Mouse (Mus musculus) liver, embryonic 15.5 days (tissue): ENCODE data around the gene AI837181. TPM values are rescaled to one million over a fixed set of nuclear protein-coding genes. Genes with fewer than 3 reads are reported as not detected.
A peak's percentile ranks its signal among the peaks of the same experiment; 100 is the strongest.

Experiments
- ATAC-seq: fragments of 200-750 bp; cut with Nextera tagmentation; 2 replicates; pipeline ENCODE4 v1.8.0; 2017; ENCODE audit warnings: moderate number of reproducible peaks, mild to moderate bottlenecking, moderate library complexity; ENCODE audit not compliant: insufficient read depth
- H3K27ac ChIP-seq: fragments of 300-500 bp; sonication (generic); replicated peaks from 2 replicates; pipeline ENCODE4 v1.5.1; 2015; ENCODE audit warnings: mild to moderate bottlenecking, inconsistent platforms
- H3K27me3 ChIP-seq: fragments of 300-500 bp; sonication (generic); 2 replicates; pipeline ENCODE4 v1.6.1; 2015; ENCODE audit warnings: mild to moderate bottlenecking, inconsistent platforms
- H3K36me3 ChIP-seq: fragments of 300-500 bp; sonication (generic); replicated peaks from 2 replicates; pipeline ENCODE4 v1.6.1; 2015; ENCODE audit warnings: moderate library complexity, mild to moderate bottlenecking, inconsistent platforms
- H3K4me1 ChIP-seq: fragments of 300-500 bp; sonication (generic); replicated peaks from 2 replicates; pipeline ENCODE4 v1.6.1; 2015; ENCODE audit warnings: inconsistent platforms
- H3K4me2 ChIP-seq: fragments of 300-500 bp; sonication (generic); 2 replicates; pipeline ENCODE4 v1.6.1; 2015; ENCODE audit warnings: moderate library complexity, mild to moderate bottlenecking, inconsistent platforms
- H3K4me3 ChIP-seq: fragments of 300-500 bp; sonication (generic); replicated peaks from 2 replicates; pipeline ENCODE4 v1.5.1; 2015; ENCODE audit warnings: mild to moderate bottlenecking, inconsistent platforms
- H3K9ac ChIP-seq: fragments of 300-500 bp; sonication (generic); 2 replicates; pipeline ENCODE4 v1.6.1; 2015; ENCODE audit warnings: moderate library complexity, mild to moderate bottlenecking, inconsistent platforms
- H3K9me3 ChIP-seq: fragments of 300-500 bp; sonication (generic); replicated peaks from 2 replicates; pipeline ENCODE4 v1.6.1; 2016; ENCODE audit warnings: inconsistent platforms
- WGBS: fragments of 180-500 bp; shearing (Covaris S2); methylation state at CpG from one replicate; pipeline ENCODE4 v1.1.7; 2015; ENCODE audit warnings: mixed read lengths; ENCODE audit not compliant: insufficient replicate concordance; 5-methylcytosine and 5-hydroxymethylcytosine counted together
- polyA plus RNA-seq: library from polyadenylated mRNA; unstranded; fragments of >200 nt; fragmentation: Nextera tagmentation; extraction: Ambion mirVana; gene quantifications from 2 replicates; pipeline ENCODE4 v1.2.1, GENCODE M21; 2015

Gene AI837181
- 17.6 and 19.8 TPM in 2 replicates for polyA plus RNA-seq

- H3K27ac ChIP-seq = peak within 1 kb of the TSS; percentile 92
- peak within 1 kb of the TSS; percentile 91 for H3K4me3 ChIP-seq
- H3K9ac ChIP-seq = peak within 1 kb of the TSS; percentile 94
- H3K36me3 ChIP-seq = peaks cover 41% of the 10 kb centered on the region
- H3K27me3 ChIP-seq = no peaks in the 10 kb centered on the region
- ATAC-seq = peak; percentile 85
- H3K4me1 ChIP-seq = peaks cover 35% of the 10 kb centered on the region
- WGBS = under 1% methylated on average over 83 of the region's 87 CpGs
- no peaks in the 10 kb centered on the region for H3K9me3 ChIP-seq
- peak within 1 kb of the TSS; percentile 98 for H3K4me2 ChIP-seq
Observed at GRCm38 (mm10) chr19:5424782-5425741, at the start of gene AI837181, which contains the start of gene Drap1. AI837181 (plus strand) TSS chr19:5425144. Drap1 (minus strand) TSS chr19:5424979.

DNA sequence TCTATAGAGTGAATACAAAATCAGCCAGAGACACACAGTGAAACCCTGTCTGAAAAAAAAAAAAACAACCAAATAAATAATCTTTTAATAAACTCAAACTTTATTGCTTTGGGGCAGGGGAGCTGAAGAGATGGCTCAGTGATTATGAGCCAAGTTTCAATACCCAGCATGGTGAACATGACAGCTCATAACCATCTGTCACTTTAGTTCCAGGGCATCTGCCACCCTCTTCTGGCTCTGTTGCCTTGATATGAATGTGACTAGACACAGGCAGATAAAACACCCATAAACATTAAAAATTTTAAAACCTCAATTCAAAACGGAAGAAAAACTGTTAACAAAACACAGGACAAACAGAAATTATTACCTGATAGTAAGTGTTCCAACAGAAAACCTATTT is 47.5 kb upstream of the AI837181 start:
- H3K27me3 ChIP-seq = no peaks in the 10 kb centered on the region
- no peaks in the 10 kb centered on the region for H3K9me3 ChIP-seq
- H3K4me1 ChIP-seq = no peaks in the 10 kb centered on the region
- no peak overlapping the region for H3K4me3 ChIP-seq
- H3K27ac ChIP-seq = no peak overlapping the region
- H3K4me2 ChIP-seq = no peak overlapping the region
- no peak for ATAC-seq
- H3K36me3 ChIP-seq = peaks cover 71% of the 10 kb centered on the region
- whole genome bisulfite sequencing = 61% methylated on average over 1 of the region's 1 CpGs
- no peak overlapping the region for H3K9ac ChIP-seq

DNA sequence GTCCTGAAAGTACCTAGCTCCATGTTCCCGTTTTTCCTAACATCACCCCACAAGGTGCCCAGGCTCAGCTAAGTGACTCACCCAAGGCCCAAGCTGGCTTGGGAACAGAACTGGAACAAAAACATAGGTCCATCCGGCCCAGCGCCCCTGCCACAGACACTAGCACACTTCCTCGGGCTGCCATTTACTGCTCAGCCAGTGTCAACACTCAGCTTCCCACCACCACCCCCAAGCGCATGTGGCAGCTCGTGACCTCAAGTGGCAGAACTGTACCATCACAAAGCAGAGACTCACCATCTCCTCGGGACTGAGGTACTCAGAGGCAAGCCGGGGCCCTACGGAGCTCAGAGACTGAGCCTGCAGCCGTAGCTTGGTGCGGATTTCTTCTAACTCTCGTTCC is 41.6 kb upstream of the AI837181 start:
- Histone ChIP-seq H3K27ac (no peak overlapping the region), H3K9me3 (no peaks in the 10 kb centered on the region), H3K36me3 (peaks cover 78% of the 10 kb centered on the region), H3K27me3 (no peaks in the 10 kb centered on the region), H3K4me2 (no peak overlapping the region), H3K9ac (no peak overlapping the region), H3K4me1 (peaks cover 19% of the 10 kb centered on the region), H3K4me3 (no peak overlapping the region)
- no peak for ATAC-seq
- WGBS = 84% methylated on average over 12 of the region's 12 CpGs

- ATAC-seq = no peak
- Histone ChIP-seq H3K36me3 (peaks cover 64% of the 10 kb centered on the region), H3K9me3 (no peaks in the 10 kb centered on the region), H3K27ac (no peak overlapping the region), H3K27me3 (no peaks in the 10 kb centered on the region), H3K4me2 (no peak overlapping the region), H3K4me1 (peaks cover 26% of the 10 kb centered on the region), H3K4me3 (no peak overlapping the region), H3K9ac (no peak overlapping the region)
- 75% methylated on average over 8 of the region's 8 CpGs for WGBS
Observed at GRCm38 (mm10) chr19:5384715-5385114, 40.2 kb upstream of the AI837181 start.

GRCm38 (mm10) chr19:5388011-5388441 is 36.9 kb upstream of the AI837181 start:
- Histone ChIP-seq H3K27ac (peak overlapping the region; percentile 87), H3K4me3 (peak overlapping the region; percentile 88), H3K9me3 (no peaks in the 10 kb centered on the region), H3K27me3 (no peaks in the 10 kb centered on the region), H3K4me2 (peak overlapping the region; percentile 87), H3K9ac (peak overlapping the region; percentile 85), H3K36me3 (peaks cover 31% of the 10 kb centered on the region), H3K4me1 (peaks cover 47% of the 10 kb centered on the region)
- ATAC-seq = peak; percentile 50
- WGBS = under 1% methylated on average over 43 of the region's 43 CpGs

- WGBS = under 1% methylated on average over 43 of the region's 43 CpGs
- H3K4me2 ChIP-seq = peak within 1 kb of the TSS; percentile 87
- peak; percentile 92 for ATAC-seq
Observed at GRCm38 (mm10) chr19:5388588-5389242, 36.2 kb upstream of the AI837181 start, which contains the start of gene Sart1. Sart1 (minus strand) TSS chr19:5388703.

DNA sequence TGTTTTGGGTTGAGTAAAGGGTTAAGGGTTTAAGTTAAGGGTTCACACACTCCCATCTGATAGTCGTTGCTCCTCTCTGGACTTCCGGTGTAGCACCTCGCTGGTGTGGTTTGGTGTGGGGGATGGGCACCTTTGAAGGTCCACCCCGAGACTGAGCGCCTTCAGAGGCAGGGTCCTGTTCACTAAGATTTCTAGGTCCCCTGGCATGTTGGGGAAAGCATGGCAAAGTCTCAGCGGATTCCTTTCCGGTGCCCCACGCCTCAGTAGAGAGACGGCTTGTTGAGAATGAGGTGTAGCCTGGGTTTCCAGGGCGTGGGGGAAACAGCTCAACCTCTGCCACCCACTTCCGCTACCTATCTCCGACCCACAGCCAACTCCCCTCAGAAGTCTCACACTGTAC is 35.3 kb upstream of the AI837181 start:
- ATAC-seq = peak; percentile 40
- Histone ChIP-seq H3K4me3 (peak overlapping the region; percentile 88), H3K4me1 (peaks cover 47% of the 10 kb centered on the region), H3K27ac (peak overlapping the region; percentile 87), H3K36me3 (peaks cover 15% of the 10 kb centered on the region), H3K9me3 (no peaks in the 10 kb centered on the region), H3K4me2 (peak overlapping the region; percentile 87), H3K27me3 (no peaks in the 10 kb centered on the region), H3K9ac (peak overlapping the region; percentile 75)
- 1% methylated on average over 12 of the region's 12 CpGs for WGBS

More at GRCm38 (mm10) chr19:5388588-5389242, 36.2 kb upstream of the AI837181 start, which contains the start of gene Sart1:
- peak within 1 kb of the TSS; percentile 85 for H3K9ac ChIP-seq
- peak within 1 kb of the TSS; percentile 87 for H3K27ac ChIP-seq
- no peaks in the 10 kb centered on the region for H3K27me3 ChIP-seq
- no peaks in the 10 kb centered on the region for H3K9me3 ChIP-seq
- peaks cover 47% of the 10 kb centered on the region for H3K4me1 ChIP-seq
- peak within 1 kb of the TSS; percentile 88 for H3K4me3 ChIP-seq
- peaks cover 24% of the 10 kb centered on the region for H3K36me3 ChIP-seq

GRCm38 (mm10) chr19:5390416-5390815 is 34.5 kb upstream of the AI837181 start:
- peaks cover 7% of the 10 kb centered on the region; the same call in 1 of the 2 replicates for H3K36me3 ChIP-seq
- H3K9me3 ChIP-seq = no peaks in the 10 kb centered on the region
- peaks cover 47% of the 10 kb centered on the region for H3K4me1 ChIP-seq
- H3K27ac ChIP-seq = peak overlapping the region; percentile 87
- peak overlapping the region; percentile 75 for H3K9ac ChIP-seq
- peak overlapping the region; percentile 88 for H3K4me3 ChIP-seq
- no peaks in the 10 kb centered on the region for H3K27me3 ChIP-seq
- H3K4me2 ChIP-seq = peak overlapping the region; percentile 87
- WGBS = 72% methylated on average over 8 of the region's 8 CpGs
- no peak for ATAC-seq

DNA sequence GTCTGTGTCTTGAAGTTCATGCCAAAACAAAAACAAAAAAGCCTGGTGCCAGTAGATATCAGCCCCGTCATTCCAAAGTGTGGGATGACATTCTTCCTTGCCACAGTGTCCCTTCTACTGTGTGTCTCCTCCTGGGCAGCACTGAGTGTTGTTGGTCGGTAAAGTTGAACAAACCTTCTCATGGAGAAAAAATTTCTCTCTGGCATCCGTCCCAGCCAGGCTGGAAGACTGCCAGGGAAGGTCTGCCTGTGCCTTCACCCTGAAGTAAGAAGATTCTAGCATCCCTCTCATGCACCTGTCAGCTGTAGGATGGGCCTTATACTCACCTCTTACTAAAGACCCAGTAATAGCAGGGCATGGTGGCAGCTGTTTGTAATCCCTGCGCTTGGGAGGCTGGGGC is 32.1 kb upstream of the AI837181 start:
- Histone ChIP-seq H3K9ac (no peak overlapping the region), H3K36me3 (no peaks in the 10 kb centered on the region), H3K4me1 (peaks cover 30% of the 10 kb centered on the region), H3K4me2 (no peak overlapping the region), H3K9me3 (no peaks in the 10 kb centered on the region), H3K27ac (no peak overlapping the region), H3K27me3 (no peaks in the 10 kb centered on the region), H3K4me3 (no peak overlapping the region)
- ATAC-seq = no peak
- WGBS = 61% methylated on average over 4 of the region's 4 CpGs

DNA sequence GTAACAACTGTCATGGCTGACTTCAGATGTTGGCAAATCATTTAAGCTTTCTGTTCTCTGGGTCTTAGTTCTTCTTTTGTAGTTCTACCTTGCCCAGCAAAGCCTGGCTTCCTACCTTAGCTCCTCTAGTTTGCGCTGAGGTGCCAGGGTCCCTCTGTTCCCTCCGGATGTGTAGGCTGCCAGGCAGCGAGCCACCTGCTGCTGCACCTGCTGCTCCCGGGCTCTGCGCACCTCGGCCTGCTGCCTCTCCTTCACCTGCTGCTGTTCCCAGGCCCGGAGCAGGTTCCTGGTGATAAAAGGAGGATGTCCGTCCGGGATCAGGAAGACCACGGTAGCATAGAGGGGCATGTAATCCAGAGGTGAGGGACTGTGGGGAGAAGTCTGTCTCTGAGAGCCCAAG is 30.8 kb upstream of the AI837181 start:
- Histone ChIP-seq H3K36me3 (no peaks in the 10 kb centered on the region), H3K27ac (no peak overlapping the region), H3K27me3 (no peaks in the 10 kb centered on the region), H3K4me2 (no peak overlapping the region), H3K4me3 (no peak overlapping the region), H3K9me3 (no peaks in the 10 kb centered on the region), H3K4me1 (peaks cover 26% of the 10 kb centered on the region), H3K9ac (no peak overlapping the region)
- WGBS = 67% methylated on average over 10 of the region's 10 CpGs
- no peak for ATAC-seq

DNA sequence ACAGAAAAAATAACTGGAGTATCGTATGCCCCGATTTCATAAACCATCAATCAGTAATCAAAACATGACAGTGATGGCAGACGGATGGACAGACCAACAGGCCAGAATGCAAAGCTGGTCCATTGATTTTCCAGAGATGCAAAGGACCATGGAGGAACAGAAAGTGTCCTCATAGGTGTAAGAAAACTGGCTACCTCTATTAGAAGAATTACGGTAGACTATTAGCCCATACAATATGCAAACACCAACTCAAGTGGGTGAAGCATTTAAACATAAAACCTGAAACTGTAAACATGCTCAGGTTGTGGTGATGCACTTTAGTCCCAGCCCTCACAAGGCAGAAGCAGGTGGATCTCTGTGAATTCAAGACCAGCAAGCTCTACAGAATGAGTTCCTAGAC is 29.6 kb upstream of the AI837181 start:
- Histone ChIP-seq H3K4me1 (peaks cover 14% of the 10 kb centered on the region), H3K4me3 (no peak overlapping the region), H3K27me3 (no peaks in the 10 kb centered on the region), H3K27ac (no peak overlapping the region), H3K9ac (no peak overlapping the region), H3K36me3 (no peaks in the 10 kb centered on the region), H3K4me2 (no peak overlapping the region), H3K9me3 (no peaks in the 10 kb centered on the region)
- WGBS = 56% methylated on average over 4 of the region's 4 CpGs
- no peak for ATAC-seq
